Mouse (Mus musculus) heart, embryonic 15.5 days (tissue): ENCODE results near the gene Amt. TPM values are rescaled to one million over a fixed set of nuclear protein-coding genes. Genes with fewer than 3 reads are reported as not detected.

Source experiments
- ATAC-seq: fragments of 200-750 bp; cut with Nextera tagmentation; replicated peaks from 2 replicates; pipeline ENCODE4 v1.8.0; 2017; ENCODE audit warnings: low read depth, moderate TSS enrichment; ENCODE audit not compliant: insufficient number of reproducible peaks, insufficient read depth, low FRiP score
- H3K27ac ChIP-seq: fragments of 300-500 bp; sonication (generic); 2 replicates; pipeline ENCODE4 v1.5.1; 2015; ENCODE audit warnings: mild to moderate bottlenecking, inconsistent platforms
- H3K27me3 ChIP-seq: fragments of 300-500 bp; sonication (generic); 2 replicates; pipeline ENCODE4 v1.6.1; 2015; ENCODE audit warnings: inconsistent platforms
- H3K36me3 ChIP-seq: fragments of 300-500 bp; sonication (generic); 2 replicates; pipeline ENCODE4 v1.6.1; 2015; ENCODE audit warnings: mild to moderate bottlenecking, inconsistent platforms
- H3K4me1 ChIP-seq: fragments of 300-500 bp; sonication (generic); replicated peaks from 2 replicates; pipeline ENCODE4 v1.6.1; 2015; ENCODE audit warnings: inconsistent platforms
- H3K4me2 ChIP-seq: fragments of 300-500 bp; sonication (generic); 2 replicates; pipeline ENCODE4 v1.6.1; 2015; ENCODE audit warnings: inconsistent platforms, mild to moderate bottlenecking, moderate library complexity
- H3K4me3 ChIP-seq: fragments of 300-500 bp; sonication (generic); 2 replicates; pipeline ENCODE4 v1.5.1; 2015; ENCODE audit warnings: mild to moderate bottlenecking, inconsistent platforms
- H3K9ac ChIP-seq: fragments of 300-500 bp; sonication (generic); 2 replicates; pipeline ENCODE4 v1.6.1; 2015; ENCODE audit warnings: mild to moderate bottlenecking, inconsistent platforms
- H3K9me3 ChIP-seq: fragments of 300-500 bp; sonication (generic); replicated peaks from 2 replicates; pipeline ENCODE4 v1.6.1; 2016; ENCODE audit warnings: inconsistent platforms
- WGBS: fragments of 180-500 bp; shearing (Covaris S2); methylation state at CpG from one replicate; pipeline ENCODE4 v1.1.7; 2015; ENCODE audit warnings: mixed read lengths; 5-methylcytosine and 5-hydroxymethylcytosine counted together
- polyA plus RNA-seq: library from polyadenylated mRNA; unstranded; fragments of >200 nt; fragmentation: Nextera tagmentation; extraction: Ambion mirVana; gene quantifications from 2 replicates; pipeline ENCODE4 v1.2.1, GENCODE M21; 2015

Amt gene
- polyA plus RNA-seq, 1 experiment from 2014 or later: 8.2 TPM

- Histone ChIP-seq H3K27me3 (no peaks in the 10 kb centered on the region), H3K36me3 (peaks cover 5% of the 10 kb centered on the region; the same call in 1 of the 2 replicates), H3K9me3 (no peaks in the 10 kb centered on the region), H3K9ac (no peak overlapping the region), H3K4me3 (no peak overlapping the region; the same call in 1 of the 2 replicates), H3K27ac (peak overlapping the region; percentile 93; the same call in 1 of the 2 replicates), H3K4me1 (peaks cover 30% of the 10 kb centered on the region), H3K4me2 (peak overlapping the region; percentile 85; the same call in 1 of the 2 replicates)
- ATAC-seq: no peak
- WGBS: 81% methylated on average over 5 of the region's 5 CpGs
Measured at GRCm38 (mm10) chr9:108341139-108341475, 44.5 kb downstream of the Amt start.

GRCm38 (mm10) chr9:108341801-108342200 lies 45.1 kb downstream of the Amt start:
- Histone ChIP-seq H3K9ac (no peak overlapping the region), H3K4me1 (peaks cover 33% of the 10 kb centered on the region), H3K27me3 (no peaks in the 10 kb centered on the region), H3K27ac (peak overlapping the region; percentile 17; the same call in 1 of the 2 replicates), H3K4me2 (no peak overlapping the region), H3K4me3 (no peak overlapping the region), H3K36me3 (peaks cover 5% of the 10 kb centered on the region; the same call in 1 of the 2 replicates), H3K9me3 (no peaks in the 10 kb centered on the region)
- ATAC-seq: no peak

GRCm38 (mm10) chr9:108342301-108342831 lies 45.7 kb downstream of the Amt start:
- H3K36me3 ChIP-seq: peaks cover 5% of the 10 kb centered on the region; the same call in 1 of the 2 replicates
- ATAC-seq: no peak
- H3K9ac ChIP-seq: no peak overlapping the region
- H3K4me2 ChIP-seq: no peak overlapping the region
- H3K4me1 ChIP-seq: peaks cover 36% of the 10 kb centered on the region
- H3K4me3 ChIP-seq: no peak overlapping the region
- H3K9me3 ChIP-seq: no peaks in the 10 kb centered on the region
- 43% methylated on average over 5 of the region's 5 CpGs for WGBS
- H3K27me3 ChIP-seq: no peaks in the 10 kb centered on the region
- peak overlapping the region; percentile 17; the same call in 1 of the 2 replicates for H3K27ac ChIP-seq

- peaks cover 34% of the 10 kb centered on the region for H3K4me1 ChIP-seq
- 82% methylated on average over 3 of the region's 3 CpGs for WGBS
- H3K27me3 ChIP-seq: no peaks in the 10 kb centered on the region
- H3K9me3 ChIP-seq: no peaks in the 10 kb centered on the region
- no peak overlapping the region for H3K4me3 ChIP-seq
- H3K9ac ChIP-seq: no peak overlapping the region
- H3K27ac ChIP-seq: no peak overlapping the region
- H3K36me3 ChIP-seq: no peaks in the 10 kb centered on the region
- ATAC-seq: no peak
- H3K4me2 ChIP-seq: no peak overlapping the region
Measured at GRCm38 (mm10) chr9:108343331-108343730, 46.7 kb downstream of the Amt start.

GRCm38 (mm10) chr9:108343835-108344234 lies 47.2 kb downstream of the Amt start:
- 94% methylated on average over 1 of the region's 1 CpGs for WGBS
- H3K4me1 ChIP-seq: peaks cover 34% of the 10 kb centered on the region
- no peak for ATAC-seq
- H3K27ac ChIP-seq: no peak overlapping the region
- no peak overlapping the region for H3K4me3 ChIP-seq
- H3K9ac ChIP-seq: no peak overlapping the region
- H3K27me3 ChIP-seq: no peaks in the 10 kb centered on the region
- no peaks in the 10 kb centered on the region for H3K36me3 ChIP-seq
- no peak overlapping the region for H3K4me2 ChIP-seq
- no peaks in the 10 kb centered on the region for H3K9me3 ChIP-seq

- WGBS: 79% methylated on average over 4 of the region's 4 CpGs
- Histone ChIP-seq H3K4me1 (peaks cover 39% of the 10 kb centered on the region), H3K9ac (no peak overlapping the region), H3K27ac (no peak overlapping the region), H3K9me3 (no peaks in the 10 kb centered on the region), H3K27me3 (no peaks in the 10 kb centered on the region), H3K36me3 (no peaks in the 10 kb centered on the region), H3K4me2 (no peak overlapping the region), H3K4me3 (no peak overlapping the region)
- ATAC-seq: no peak
Measured at GRCm38 (mm10) chr9:108344471-108344870, 47.8 kb downstream of the Amt start.

- Histone ChIP-seq H3K4me3 (peak overlapping the region; percentile 84), H3K36me3 (peaks cover 13% of the 10 kb centered on the region), H3K27me3 (no peaks in the 10 kb centered on the region), H3K4me1 (peaks cover 21% of the 10 kb centered on the region), H3K4me2 (peak overlapping the region; percentile 70), H3K9me3 (no peaks in the 10 kb centered on the region), H3K9ac (peak overlapping the region; percentile 94), H3K27ac (peak overlapping the region; percentile 97)
- WGBS: 8% methylated on average over 11 of the region's 11 CpGs
- ATAC-seq: no peak
Measured at GRCm38 (mm10) chr9:108347024-108347423, 50.4 kb downstream of the Amt start.

GRCm38 (mm10) chr9:108347540-108348289 lies 51.1 kb downstream of the Amt start, which contains the start of gene Usp4:
Gene Usp4 (plus strand): TSS chr9:108347853.
- H3K4me3 ChIP-seq: peak within 1 kb of the TSS; percentile 84
- no peaks in the 10 kb centered on the region for H3K27me3 ChIP-seq
- H3K4me1 ChIP-seq: peaks cover 21% of the 10 kb centered on the region
- H3K4me2 ChIP-seq: peak within 1 kb of the TSS; percentile 70
- no peaks in the 10 kb centered on the region for H3K9me3 ChIP-seq
- ATAC-seq: peak; percentile 93
- whole genome bisulfite sequencing: under 1% methylated on average over 75 of the region's 75 CpGs
- peak within 1 kb of the TSS; percentile 97 for H3K27ac ChIP-seq
- peaks cover 20% of the 10 kb centered on the region for H3K36me3 ChIP-seq
- H3K9ac ChIP-seq: peak within 1 kb of the TSS; percentile 94

- Histone ChIP-seq H3K9me3 (no peaks in the 10 kb centered on the region), H3K4me3 (peak overlapping the region; percentile 84), H3K36me3 (peaks cover 26% of the 10 kb centered on the region), H3K27me3 (no peaks in the 10 kb centered on the region), H3K4me2 (peak overlapping the region; percentile 70), H3K4me1 (peaks cover 21% of the 10 kb centered on the region), H3K9ac (peak overlapping the region; percentile 94), H3K27ac (peak overlapping the region; percentile 97)
- WGBS: 3% methylated on average over 14 of the region's 14 CpGs
- no peak for ATAC-seq
Measured at GRCm38 (mm10) chr9:108348290-108348680, 51.6 kb downstream of the Amt start.

GRCm38 (mm10) chr9:108349727-108350126 lies 53.1 kb downstream of the Amt start:
- H3K4me1 ChIP-seq: peaks cover 21% of the 10 kb centered on the region
- no peaks in the 10 kb centered on the region for H3K27me3 ChIP-seq
- 90% methylated on average over 4 of the region's 4 CpGs for WGBS
- H3K36me3 ChIP-seq: peaks cover 40% of the 10 kb centered on the region
- H3K27ac ChIP-seq: no peak overlapping the region
- no peak overlapping the region for H3K4me3 ChIP-seq
- no peak for ATAC-seq
- H3K4me2 ChIP-seq: no peak overlapping the region
- no peaks in the 10 kb centered on the region for H3K9me3 ChIP-seq
- no peak overlapping the region for H3K9ac ChIP-seq
